Mouse (Mus musculus) layer of hippocampus, adult 18-20 months (tissue): Measurements from ENCODE around the gene Chmp4b. TPM values are rescaled to one million over a fixed set of nuclear protein-coding genes. Genes with fewer than 3 reads are reported as not detected.

ENCODE experiments used
- DNase-seq, 2 experiments: peaks; one replicate each; pipeline ENCODE4 v3.0.0; 2022; ENCODE audit warnings: low spot score in 2 of 2
- total RNA-seq, 2 experiments: library from RNA; stranded (reverse); gene quantifications; 2 replicates each; pipeline ENCODE4 v1.2.3; 2021

The Chmp4b gene
- total RNA-seq, 2 experiments from 2014 or later: 222 to 223 TPM

DNA sequence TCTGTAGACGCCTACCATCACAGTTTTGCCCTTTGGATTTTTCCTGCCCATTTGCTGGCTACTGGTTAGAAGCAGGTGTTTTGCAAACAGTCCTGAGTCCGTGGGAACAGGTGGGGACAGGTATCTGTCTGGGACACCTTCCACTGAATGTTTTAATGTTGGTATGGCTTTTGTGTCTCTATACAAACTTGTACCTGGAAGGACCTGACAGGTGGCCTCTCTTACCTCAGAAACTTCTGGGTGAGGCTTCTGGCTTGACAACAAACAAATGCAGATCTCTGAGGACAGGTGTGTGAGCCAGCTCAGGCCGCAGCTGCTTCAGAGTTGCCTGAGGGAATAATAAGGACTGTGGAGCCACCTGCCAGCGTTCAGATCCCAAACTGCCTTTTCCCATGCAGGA, 12.4 kb upstream of the Chmp4b start:
- DNase-seq: no peak

DNA sequence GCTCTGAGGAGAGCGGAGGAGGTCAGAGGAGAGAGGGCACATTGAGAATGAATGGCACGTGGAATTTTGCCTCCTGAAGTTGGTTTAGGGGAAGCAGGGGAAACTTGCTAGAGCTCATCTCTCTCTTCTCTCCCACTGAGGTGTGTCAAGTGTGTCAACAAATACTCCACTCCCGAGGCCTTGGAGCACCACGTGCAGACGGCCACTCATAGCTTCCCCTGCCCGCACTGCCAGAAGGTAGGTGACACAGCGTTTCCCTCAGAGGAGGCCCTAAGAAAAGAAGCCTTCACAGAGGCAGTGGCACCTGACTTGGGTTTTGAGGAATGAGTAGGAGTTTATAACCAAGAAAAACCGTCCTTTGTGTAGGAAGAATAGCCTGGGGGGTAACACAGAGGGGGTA, 10.3 kb upstream of the Chmp4b start:
- no peak for DNase-seq

DNA sequence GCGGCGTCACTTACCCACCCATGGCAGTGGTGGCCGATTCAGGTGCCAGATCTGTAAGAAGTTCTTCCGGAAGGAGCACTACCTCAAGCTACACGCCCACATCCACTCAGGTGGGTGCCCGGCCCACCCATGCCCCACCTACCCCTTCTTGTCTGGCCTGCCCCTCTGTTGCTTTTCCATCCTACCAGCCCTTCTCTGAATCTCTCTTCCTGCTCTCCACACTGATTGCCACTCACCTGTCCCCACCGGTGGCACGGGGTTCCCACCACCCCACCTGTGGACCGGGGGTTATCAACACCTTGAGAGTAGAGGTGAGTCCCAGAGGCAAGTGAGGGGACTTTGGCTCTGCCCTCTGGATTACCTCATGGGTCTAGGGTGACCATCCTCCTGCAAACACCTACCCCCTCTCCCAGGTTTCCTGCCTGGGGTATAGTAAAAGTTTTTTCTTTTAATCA, 9.5 kb upstream of the Chmp4b start:
- no peak for DNase-seq

DNA sequence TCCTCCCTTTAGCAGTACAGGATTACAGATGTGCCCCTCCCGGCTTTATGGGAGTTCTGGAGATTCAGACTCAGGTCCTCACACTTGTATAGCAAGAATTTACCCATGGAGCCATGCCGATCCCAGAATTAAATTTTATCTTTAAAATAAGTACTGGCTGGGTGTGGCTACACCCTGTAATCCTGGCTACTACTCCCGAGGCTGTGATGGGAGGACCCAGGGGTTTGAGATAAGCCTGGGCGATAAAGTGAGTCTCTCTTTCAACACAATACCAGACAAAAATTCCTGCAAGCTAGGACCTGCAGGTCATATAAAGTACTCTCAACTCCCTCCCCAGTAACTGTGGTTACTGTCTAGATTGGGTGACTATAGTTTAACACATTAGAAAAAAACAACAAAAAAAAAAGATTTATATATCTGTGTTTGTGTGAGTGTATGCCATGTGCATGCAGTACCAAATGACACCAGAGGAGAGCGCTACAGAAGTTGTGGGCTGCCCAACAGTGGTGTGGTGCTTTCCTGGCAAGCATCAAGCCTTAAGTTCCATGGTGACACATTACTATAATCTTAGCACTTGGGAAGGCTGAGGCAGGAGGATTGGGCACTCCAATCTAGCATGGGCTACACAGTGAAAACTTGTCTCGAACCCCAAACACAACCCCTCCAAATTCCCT, 8.7 kb upstream of the Chmp4b start:
- DNase-seq: no peak

DNA sequence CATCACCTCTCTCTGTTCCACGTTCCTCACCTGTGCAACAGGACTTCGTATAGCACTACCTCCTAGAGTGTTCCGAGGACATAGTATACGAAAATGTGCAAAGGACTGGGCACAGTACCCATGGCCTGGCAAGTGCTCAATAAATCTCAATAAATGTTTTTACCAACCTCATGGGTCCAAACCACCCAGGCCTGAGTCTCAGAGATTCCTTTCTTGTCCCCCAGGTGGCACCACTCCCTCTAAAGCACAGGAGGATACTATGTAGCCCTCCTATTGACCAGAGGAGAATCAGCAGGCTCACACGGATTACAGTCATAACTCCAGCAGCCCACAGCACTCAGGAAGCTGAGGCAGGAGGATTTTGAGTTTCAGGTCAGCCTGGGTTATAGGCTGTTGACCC, 4.9 kb upstream of the Chmp4b start:
- peak in 1 of 2 experiments; percentile 42 for DNase-seq

DNA sequence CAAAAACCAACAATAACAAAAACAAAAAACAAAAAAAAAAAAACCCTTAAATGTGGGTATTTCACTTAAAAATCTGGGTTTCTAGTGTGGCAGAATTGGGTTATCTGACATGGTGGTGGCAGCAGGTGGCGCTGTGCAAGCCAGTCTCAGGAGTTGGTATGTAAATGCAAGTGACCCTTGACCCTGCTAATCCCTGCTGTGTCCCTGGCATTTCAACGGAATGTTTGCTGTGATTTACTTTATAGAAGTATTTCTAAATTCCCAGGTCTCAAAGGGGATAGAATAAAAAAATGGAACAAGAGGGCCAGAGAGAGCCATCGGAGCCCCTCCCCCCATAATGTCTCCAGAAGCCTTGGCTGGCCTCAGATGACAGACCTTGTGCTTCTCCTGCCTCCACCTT, 3.4 kb upstream of the Chmp4b start:
- DNase-seq: no peak

DNA sequence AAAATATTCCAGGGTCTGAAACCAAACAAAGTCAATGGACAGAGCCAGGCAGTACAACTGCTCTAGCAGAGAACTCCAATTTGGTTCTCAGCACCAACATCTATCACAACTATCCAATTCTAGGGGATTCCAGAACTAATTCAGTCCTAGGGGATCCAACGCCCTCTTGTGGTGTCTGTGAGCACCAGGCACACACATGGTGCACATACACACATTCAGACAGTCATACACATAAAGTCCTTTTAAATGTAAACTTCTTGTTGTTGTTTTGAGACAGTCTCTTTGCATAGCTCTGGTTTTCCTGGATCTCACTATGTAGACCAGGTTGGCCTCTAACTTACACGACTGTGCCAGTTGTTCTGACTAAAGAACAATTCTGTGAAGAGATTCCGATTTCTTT, 1.1 kb upstream of the Chmp4b start:
- DNase-seq: no peak

DNA sequence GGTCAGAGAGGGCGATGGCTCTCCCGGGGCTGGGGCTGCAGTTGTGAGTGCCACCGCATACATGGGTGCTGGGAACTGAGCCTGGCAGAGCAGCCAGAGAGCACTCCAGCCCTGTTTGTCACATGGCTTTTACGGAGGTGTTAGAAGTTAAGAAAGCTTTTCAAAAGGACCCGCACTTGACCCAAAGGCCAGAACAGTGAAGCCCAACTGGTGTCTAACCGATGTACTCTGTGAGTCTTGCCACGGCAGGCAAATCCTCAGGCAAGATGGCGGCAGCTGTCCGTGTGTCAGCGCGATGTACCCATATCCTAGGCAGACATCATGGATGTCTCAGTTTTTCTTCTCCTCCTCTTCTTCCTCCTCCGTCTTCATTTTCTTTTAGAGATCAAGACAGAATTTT, 3.5 kb downstream of the Chmp4b start:
- DNase-seq: no peak

DNA sequence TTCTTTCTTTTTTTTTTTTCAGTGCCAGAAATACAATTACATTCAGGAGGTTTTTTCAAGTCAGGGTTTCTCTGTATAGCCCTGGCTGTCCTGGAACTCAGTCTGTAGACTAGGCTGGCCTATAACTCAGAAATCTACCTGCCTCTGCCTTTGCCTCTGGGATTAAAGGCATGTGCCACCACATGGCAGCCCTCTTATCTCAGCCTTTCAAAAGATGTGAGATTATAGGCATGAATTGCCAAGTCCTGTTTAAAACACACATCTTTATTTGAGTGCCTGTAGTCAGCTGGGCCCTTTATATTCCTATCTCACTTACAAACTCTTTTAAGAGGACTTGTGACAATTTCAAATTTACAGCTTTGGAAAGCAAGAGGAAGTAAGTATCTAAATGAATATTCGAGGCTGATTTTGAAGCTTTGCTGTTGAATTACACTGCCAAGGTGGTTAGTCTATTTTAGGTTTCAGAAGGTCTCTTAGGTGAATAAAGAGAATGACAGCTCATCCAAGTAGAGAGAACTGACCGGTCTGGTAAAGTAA, 4.4 kb downstream of the Chmp4b start:
- no peak for DNase-seq

DNA sequence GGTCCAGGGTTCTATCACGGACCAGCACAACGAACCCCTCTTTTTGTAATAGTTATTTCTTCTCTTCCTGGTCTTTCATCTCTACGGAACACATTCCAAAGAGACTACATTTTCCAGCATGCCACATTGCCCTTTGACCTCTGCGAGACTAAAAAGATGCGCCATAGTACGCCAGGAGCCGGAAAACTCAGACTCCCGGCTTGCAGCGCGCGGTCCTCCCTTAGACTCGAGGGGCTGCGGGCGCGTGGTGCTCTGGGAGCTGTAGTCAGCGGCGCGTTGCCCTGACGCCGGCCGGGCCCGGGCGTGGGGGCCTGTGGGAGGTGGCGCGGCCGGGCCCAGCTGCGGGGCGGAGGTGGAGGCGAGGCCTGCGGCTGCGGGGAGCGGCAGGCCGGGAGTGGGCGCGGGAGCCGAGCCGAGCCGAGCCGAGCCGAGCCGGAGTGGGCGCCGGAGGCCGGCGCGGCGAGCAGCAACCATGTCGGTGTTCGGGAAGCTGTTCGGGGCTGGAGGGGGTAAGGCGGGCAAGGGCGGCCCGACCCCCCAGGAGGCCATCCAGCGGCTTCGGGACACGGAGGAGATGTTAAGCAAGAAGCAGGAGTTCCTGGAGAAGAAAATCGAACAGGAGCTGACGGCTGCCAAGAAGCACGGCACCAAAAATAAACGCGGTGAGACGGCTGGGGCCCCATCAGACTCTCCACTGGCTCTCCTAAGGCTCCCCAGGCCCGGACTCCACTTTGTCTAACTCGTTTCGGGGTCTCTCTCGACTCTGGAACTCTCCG, 5.4 kb downstream of the Chmp4b start:
- peak; percentile 97 to 99 for DNase-seq

DNA sequence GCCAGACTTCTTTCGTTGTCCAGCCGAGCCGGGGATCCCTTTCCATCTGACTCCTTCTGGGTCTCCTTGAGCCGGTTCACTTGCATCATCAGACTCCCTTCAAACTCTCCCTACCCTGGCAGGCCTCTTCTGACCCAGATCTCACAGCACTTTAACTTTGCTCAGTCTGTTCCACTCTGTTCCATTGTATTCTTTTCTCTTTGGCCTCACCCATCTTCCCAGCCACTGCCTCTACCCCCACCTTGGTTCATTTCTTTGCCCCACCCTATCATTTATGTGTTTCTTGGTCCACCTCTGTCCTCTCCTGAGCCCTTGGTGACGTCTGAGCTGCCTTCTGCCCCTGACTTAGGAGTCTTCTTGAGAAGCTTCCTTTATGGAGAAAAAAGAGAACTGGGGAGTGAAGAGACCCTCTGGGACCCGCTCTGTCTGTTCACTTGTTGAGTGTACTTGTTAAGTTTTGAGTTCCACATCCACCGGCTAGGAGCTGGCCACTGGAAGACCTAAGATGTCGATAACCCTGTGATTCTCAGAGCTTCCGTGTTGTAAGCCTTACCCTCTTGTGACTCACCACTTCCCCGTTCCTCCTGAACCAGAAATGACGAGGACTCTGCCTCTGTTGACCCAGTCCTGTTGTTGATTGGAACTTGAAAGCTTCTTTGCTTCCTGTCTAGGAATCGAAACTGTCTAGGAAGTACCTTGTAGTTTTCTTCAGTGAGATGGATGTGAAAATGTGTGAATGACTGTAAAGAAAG, 6.2 kb downstream of the Chmp4b start:
- no peak for DNase-seq

DNA sequence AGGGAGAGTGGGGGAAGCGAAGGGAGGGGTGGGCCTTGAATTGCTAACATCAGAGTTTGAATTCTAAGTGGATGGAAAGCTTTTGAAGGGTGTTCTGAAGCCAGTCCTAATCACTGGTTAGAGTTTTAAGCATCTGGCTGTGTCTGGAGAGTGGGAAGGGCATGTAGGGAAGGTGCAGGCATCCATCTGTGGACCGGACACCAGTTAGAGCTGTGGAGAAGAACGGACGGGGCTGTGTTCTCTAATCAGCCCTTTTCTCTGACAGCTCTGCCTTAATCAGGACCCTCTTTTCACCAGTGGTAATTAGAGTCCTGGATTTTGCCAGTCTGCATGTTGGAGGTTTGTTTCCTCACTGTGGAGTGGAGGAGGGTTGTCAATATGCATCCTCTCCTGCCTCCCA, 7.6 kb downstream of the Chmp4b start:
- DNase-seq: no peak

DNA sequence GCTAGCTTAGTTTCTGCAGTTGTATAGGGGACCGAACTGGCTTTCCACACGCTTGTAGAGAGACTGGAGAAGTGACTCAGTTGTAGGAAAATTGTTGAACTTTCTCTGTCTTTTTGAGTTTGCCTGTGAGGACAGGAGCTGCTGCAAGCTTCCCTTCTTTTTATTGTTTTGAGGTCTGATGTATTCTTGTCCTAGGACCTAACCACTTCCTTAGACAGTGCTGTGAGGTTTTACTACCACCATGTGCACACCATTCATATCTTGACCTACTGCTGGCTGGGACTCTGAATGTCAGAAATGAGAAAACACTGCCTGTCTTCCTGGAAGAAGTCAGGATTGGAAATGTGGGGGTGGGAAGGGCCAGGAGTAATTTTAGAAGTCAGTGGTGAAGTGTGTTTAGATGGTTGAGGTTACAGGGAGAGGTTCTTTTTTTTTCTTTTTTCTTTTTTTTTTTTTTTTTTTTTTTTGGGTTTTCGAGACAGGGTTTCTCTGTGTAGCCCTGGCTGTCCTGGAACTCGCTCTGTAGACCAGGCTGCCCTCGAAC, 8.1 kb downstream of the Chmp4b start:
- no peak for DNase-seq

DNA sequence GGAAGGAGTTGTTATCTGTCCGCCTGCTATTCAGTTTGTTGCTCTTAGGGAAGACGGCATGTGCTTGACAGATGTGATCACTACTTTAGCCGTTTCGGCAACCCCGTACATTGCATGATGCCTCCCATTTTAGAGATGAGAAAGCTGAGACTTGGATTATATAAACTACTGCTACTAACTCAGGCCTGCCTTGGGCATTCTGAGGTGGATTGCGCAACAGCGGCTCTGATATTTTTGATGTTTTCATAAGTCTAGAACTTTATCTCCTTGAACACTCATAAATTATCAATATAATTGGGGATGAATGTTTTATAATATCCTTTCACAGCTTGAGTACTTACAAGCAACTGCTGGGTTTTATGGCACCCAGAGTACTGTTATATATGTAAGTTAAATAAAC, 17.2 kb downstream of the Chmp4b start:
- no peak for DNase-seq

DNA sequence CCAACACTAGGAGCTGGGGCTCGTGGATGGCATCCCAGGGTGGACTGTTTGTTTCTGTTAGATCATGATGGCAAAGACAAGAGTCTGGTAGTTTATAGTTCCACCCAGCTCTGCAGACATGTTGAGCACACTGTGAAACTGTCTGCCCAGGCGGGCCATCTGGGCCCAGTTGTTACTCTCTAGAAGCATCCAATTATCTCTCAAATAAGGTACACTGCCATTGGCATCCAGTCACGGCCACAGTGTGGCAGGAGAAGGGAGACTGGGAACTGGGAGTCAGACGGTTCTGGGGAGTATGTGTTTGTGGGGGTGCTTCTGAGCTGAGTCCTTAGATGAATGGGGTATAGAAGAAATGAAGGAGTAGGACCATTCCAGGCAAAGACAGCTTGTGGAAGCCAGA, 18.6 kb downstream of the Chmp4b start:
- DNase-seq: peak; percentile 67 to 87

DNA sequence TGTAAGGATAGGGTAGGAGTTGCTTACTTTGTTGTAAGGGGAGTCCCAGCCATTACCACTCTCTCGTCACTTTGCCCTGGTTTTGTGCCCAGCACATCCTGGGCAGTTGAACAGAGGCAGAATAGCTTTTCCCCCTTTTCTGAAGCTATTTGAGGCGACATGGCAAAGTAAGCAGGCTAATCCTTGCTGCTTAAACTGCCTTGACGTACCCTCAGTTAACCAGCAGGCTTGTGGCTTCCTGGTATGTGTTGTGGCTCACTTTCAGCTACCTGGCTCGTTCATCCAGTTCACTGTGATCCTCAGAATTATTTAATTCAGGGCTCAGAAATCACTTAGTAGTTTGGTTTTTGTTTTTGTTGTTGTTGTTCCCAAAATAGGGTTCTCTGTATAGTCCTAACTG, 19.2 kb downstream of the Chmp4b start:
- DNase-seq: no peak

DNA sequence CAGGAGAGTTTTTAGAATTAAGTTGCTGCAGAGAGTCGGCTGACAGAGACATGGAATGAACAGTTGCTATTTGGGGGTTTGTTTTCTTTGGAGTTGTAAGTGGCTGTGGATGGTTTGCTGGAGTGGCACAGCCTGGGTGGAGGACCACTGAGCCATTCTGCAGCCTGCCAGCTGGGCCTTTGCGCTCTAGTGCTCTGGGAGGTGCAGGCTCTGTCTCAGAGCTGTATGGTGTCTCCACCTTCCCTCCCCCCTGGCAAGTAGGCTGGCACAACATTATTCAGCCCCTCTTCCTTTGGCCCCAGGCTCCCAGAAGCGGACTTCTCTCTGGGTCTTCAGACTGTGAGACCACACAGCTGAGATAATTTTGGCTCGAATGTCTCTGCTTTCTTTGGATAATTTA, 22.5 kb downstream of the Chmp4b start:
- DNase-seq: no peak

DNA sequence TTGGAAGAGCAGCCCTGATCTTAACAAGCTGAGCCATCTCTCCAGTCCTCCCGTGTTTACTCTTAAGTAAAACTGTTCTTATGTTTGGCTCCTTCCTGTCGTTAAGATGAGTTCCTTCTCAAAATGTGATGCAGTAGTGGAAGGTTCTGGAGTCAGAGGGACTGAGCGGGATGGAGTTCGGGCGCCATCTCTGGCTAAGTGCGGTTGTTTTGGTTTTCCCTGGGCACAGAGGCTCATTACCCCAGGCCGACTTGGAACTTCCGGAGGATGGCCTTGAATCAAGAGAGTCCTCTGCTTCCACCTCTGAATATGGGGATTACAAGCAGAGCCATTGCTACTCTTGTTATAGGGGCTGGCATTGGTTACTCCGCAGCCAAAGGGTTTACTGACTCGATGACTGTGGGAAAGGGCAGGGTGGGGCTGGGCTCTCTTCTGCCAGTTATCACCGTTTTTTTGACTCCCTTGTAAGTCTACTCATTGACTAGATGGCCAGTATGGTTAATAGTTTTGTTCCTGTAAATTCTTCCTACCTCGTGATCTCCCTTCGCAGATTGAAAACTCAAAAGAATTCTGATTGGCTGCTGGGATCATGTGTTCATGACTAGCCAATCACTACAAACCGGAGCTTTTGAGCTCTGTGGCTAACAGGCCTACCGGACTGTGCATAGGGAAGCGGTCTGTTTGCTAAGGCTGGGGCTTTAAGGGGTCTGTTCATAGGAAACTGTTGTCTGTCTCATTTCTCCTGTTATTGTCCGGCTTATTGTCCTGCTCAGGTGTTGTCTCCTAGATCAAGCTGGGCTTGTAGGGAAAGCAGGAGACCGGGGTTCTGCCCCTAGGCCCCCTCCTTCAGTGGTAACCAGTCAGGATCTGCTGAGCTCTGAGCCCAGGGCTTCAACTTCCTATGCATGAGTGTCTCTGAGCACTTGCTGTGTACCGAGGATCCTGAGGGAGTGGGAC, 25.4 kb downstream of the Chmp4b start:
- peak in 1 of 2 experiments; percentile 70 for DNase-seq

DNA sequence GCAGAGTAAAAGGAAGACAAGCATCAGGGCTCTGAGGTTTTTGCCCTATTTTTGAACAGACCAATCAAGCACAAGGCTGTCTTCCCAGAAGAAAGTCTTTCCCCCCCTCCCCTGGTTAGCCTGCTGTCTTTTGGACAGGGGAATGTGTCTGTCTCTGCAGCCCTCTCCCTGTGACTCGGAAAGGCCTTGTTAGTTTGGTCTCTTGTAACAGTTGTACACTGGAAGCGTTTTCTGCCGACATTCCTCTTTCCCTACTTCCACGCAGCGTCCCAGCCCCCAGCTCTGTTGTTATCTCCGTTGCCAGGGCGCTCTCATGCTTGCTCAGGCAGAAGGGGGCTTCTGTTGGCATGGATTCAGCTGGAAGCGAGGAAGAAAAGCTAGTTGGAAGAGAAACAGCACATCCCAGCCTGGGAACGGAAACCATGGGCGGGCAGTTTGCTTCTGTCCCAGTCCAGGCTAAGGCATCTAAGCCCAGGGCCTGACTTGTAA, 26.2 kb downstream of the Chmp4b start:
- peak; percentile 67 to 80 for DNase-seq

DNA sequence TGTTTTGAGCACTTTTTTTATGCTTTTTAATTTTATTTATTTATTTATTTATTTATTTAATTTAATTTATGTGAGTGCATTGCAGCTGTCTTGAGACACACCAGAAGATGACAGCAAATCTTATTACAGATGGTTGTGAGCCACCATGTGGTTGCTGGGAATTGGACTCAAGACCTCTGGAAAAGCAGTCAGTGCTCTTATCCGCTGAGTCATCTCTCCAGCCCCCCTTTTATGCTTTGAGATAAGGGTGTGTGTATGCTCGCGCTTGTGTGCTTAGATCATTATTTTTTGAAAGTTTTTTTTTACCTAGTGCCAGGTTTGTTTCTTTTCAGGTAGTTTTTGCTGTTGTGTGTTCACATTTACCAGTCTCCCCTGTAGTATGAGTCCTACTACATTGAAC, 27.5 kb downstream of the Chmp4b start:
- DNase-seq: no peak
